Mouse (Mus musculus): Measurements from ENCODE around the gene Gm10300.
A peak's percentile ranks its signal among the peaks of the same experiment; 100 is the strongest.

DNA sequence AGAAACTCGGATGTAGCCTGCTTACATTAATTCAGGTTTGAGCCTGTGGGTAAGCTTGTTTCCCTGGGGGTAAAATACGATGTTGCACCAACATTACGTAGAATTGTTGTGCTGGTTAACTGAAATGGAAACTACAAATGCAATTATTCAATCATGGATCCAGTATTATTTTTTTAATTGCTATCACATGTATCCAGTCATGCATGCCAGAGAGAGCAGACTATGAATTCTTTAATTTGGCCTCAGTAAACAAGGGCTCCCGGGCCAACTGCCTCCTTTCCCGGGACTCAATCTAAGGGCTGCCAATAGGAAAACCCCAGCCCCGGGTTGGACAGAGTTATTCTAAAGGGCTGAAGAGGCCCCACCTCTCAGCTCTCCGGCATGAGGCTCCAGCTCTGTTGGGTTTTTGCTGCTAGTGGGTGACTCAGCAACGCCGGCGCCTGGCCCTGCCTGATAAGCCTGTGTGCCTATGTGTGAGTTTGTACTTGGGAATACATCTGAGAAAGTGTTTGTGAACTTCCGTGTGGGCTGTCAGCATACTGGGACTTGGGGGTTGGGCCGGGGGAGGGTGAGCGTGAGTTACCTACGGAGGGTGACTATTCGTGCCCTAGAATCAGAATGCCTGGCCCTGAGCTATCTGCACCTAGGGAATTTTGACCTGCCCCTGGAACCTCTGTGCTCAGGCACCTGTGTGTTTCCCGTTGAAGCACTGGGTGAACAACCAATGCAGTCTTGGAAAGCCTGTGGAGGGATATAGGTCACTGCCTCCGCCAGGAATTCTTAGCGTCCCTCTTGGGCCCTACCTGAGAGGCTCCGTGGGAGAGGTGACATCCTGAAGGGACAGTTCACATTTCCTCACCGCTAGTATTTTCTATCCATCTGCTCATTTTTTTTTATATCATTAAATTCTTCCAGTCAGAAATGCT, 2.2 kb downstream of the Gm10300 start:
- TF ChIP-seq CTCF (IDR thresholded peaks at IDR 0.05) (no peak), EP300 (IDR thresholded peaks at IDR 0.05) (peak; percentile 55)

Data from lung, postnatal 0 days (tissue).